Mouse (Mus musculus): ENCODE results near the gene Polr3h. TPM values are rescaled to one million over a fixed set of nuclear protein-coding genes. Genes with fewer than 3 reads are reported as not detected.

Gene Polr3h
- polyA plus RNA-seq, 2 experiments, result 25.0 to 71.6 TPM

DNA sequence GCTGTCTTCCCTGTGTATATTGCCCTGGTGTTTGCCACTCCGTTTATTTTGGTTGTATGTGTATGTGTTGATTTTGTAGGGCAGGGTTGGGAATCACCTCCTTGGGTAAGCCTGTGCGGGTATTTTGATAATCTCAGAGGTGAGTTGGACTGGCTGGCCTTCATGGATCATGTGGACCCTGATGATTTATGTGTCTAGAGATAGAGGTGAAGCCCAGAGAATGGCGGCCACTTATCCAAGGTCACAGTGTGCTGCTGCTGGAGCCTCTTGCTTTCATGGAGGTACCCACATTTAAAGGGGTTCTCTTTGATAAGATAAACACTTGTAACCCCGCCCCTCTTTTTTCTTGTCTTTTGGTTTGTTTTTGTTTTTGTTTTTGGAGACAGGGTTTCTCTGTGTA is 13.7 kb upstream of the Polr3h start:
- H3K36me3 ChIP-seq (ENCODE audit: control insufficient read depth, insufficient read depth, low read length), result no peaks in the 10 kb centered on the region
- H3K27ac ChIP-seq (replicated peaks; ENCODE audit: low read depth, low read length), result no peak overlapping the region
- WGBS, result 88% methylated on average over 4 of the region's 4 CpGs
- DNase-seq (ENCODE audit: low spot score), result no peak
- no peak for ATAC-seq (ENCODE audit: low FRiP score, low read depth)
- no peak for TF ChIP-seq POLR2A (IDR thresholded peaks at IDR 0.05; ENCODE audit: borderline replicate concordance, extremely low read depth, insufficient read depth, insufficient read length)
- no peak overlapping the region for H3K4me2 ChIP-seq (replicated peaks; ENCODE audit: low read depth, low read length, severe bottlenecking)
- no peak overlapping the region for H3K9ac ChIP-seq (ENCODE audit: low read depth, low read length, severe bottlenecking)
- no peaks in the 10 kb centered on the region for H3K27me3 ChIP-seq (ENCODE audit: control insufficient read depth, insufficient read depth, low read length)
- H3K9me3 ChIP-seq (ENCODE audit: control insufficient read depth, low read length), result no peaks in the 10 kb centered on the region
- H3K4me1 ChIP-seq (ENCODE audit: control insufficient read depth, insufficient read depth, low read length), result peaks cover 15% of the 10 kb centered on the region
- H3K4me3 ChIP-seq (replicated peaks; ENCODE audit: low read length), result no peak overlapping the region

DNA sequence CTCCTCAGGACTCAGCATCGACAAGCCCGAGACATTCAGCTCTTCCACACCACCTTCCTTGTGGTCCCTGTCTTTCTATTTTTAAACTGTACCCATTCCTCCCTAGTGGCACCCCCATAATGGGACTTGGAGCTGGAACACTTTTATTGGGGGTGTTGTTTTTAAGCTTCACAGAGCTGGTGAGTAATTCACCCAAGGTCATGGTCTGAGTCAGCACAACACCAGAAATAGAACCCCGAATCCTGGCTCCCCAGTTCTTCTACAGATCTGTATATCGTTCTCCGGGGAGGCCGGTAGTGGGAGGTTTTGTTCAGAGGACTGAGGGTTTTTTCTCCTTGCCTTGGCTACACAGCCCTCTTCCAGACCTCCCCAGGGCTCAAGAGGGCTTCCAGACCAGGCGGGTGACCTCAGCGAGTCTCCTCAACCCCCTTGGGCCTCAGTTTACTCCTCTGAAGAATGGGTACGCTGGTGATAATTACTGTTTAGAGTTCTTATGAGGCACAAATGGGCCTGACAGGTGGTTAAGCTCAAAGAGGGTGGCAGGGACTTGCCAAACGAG is 13.2 kb upstream of the Polr3h start:
- ATAC-seq (ENCODE audit: low FRiP score, low read depth) (no peak), DNase-seq (ENCODE audit: low spot score) (no peak)
- H3K36me3 ChIP-seq (ENCODE audit: control insufficient read depth, insufficient read depth, low read length), result no peaks in the 10 kb centered on the region
- no peaks in the 10 kb centered on the region for H3K9me3 ChIP-seq (ENCODE audit: control insufficient read depth, low read length)
- no peaks in the 10 kb centered on the region for H3K27me3 ChIP-seq (ENCODE audit: control insufficient read depth, insufficient read depth, low read length)
- H3K4me1 ChIP-seq (ENCODE audit: control insufficient read depth, insufficient read depth, low read length), result peaks cover 15% of the 10 kb centered on the region
- H3K9ac ChIP-seq (ENCODE audit: low read depth, low read length, severe bottlenecking), result no peak overlapping the region
- H3K27ac ChIP-seq (replicated peaks; ENCODE audit: low read depth, low read length), result no peak overlapping the region
- no peak overlapping the region for H3K4me3 ChIP-seq (replicated peaks; ENCODE audit: low read length)
- WGBS, result 87% methylated on average over 10 of the region's 10 CpGs
- H3K4me2 ChIP-seq (replicated peaks; ENCODE audit: low read depth, low read length, severe bottlenecking), result no peak overlapping the region
- no peak for TF ChIP-seq POLR2A (IDR thresholded peaks at IDR 0.05; ENCODE audit: borderline replicate concordance, extremely low read depth, insufficient read depth, insufficient read length)

DNA sequence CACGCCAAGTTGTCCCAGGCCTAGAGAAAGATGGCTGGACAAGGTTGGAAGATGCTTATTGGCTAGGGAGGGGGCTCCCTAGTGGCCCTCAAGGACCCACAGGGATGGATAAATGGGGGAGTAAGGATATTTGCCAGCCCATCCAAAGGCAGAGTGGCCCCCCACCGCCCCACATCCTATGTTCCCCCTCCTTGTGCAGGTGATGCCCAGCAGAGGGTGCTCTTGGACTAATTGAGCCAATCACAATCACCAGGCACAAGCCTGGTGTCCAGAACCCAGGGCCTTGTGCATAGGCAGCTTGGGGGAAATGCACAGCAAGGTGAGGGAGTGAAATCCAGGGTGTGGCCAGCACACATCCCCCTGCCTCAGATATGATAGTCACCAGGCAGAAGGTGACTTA is 12.2 kb upstream of the Polr3h start:
- H3K27me3 ChIP-seq (ENCODE audit: control insufficient read depth, insufficient read depth, low read length), result no peaks in the 10 kb centered on the region
- no peaks in the 10 kb centered on the region for H3K36me3 ChIP-seq (ENCODE audit: control insufficient read depth, insufficient read depth, low read length)
- ATAC-seq (ENCODE audit: low FRiP score, low read depth), result no peak; the same call in 1 of the 2 replicates
- H3K4me3 ChIP-seq (replicated peaks; ENCODE audit: low read length), result no peak overlapping the region
- no peaks in the 10 kb centered on the region for H3K9me3 ChIP-seq (ENCODE audit: control insufficient read depth, low read length)
- H3K9ac ChIP-seq (ENCODE audit: low read depth, low read length, severe bottlenecking), result no peak overlapping the region
- H3K27ac ChIP-seq (replicated peaks; ENCODE audit: low read depth, low read length), result no peak overlapping the region
- H3K4me2 ChIP-seq (replicated peaks; ENCODE audit: low read depth, low read length, severe bottlenecking), result no peak overlapping the region
- DNase-seq (ENCODE audit: low spot score), result no peak
- peaks cover 15% of the 10 kb centered on the region for H3K4me1 ChIP-seq (ENCODE audit: control insufficient read depth, insufficient read depth, low read length)
- TF ChIP-seq POLR2A (IDR thresholded peaks at IDR 0.05; ENCODE audit: borderline replicate concordance, extremely low read depth, insufficient read depth, insufficient read length), result no peak
- WGBS, result 38% methylated on average over 2 of the region's 2 CpGs

DNA sequence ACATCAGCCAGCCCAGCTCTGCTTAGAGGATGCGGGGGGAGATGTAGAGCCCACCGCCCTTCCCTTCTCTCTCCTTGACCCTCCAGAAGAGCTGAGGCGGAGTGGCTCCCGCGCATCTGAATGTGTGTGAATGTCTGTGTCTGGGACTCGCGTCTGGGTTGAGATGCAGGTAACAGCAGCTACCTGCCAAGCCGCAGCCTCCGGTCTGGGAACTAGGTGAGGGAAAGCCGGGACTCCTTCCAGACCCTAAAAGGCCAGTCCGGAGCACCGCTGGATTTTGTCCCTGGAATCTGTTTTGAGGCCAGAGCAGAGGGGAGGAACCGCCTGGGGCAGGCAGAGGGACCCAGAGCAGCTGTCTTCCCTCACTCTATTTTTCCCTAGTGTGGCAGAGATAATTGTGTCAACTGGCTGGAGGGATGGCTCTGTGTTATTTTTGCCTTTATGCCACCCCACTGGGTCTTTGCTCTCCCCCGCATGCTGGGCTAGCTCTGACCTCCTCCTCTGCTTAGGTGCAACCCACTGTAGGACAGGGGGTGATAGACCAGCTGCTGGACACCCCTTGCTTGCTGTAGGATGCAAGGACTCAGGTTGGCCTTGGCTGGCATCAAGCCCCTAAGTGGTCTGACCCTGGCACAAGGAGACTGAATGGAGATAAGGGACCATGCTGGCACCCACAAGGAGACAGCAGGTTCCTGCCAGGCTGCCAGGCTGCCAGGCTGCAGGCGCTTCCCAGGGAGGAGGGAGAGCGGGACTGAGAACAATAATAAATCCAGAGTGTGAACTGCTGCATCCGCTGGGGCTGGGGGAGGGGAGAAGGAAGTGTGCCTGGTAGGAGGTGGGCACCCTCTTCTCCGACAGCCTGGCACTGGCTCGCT is 11.3 kb upstream of the Polr3h start:
- no peaks in the 10 kb centered on the region for H3K9me3 ChIP-seq (ENCODE audit: control insufficient read depth, low read length)
- DNase-seq (ENCODE audit: low spot score), result no peak
- peaks cover 15% of the 10 kb centered on the region for H3K4me1 ChIP-seq (ENCODE audit: control insufficient read depth, insufficient read depth, low read length)
- H3K36me3 ChIP-seq (ENCODE audit: control insufficient read depth, insufficient read depth, low read length), result no peaks in the 10 kb centered on the region
- WGBS, result 7% methylated on average over 17 of the region's 19 CpGs
- H3K27ac ChIP-seq (replicated peaks; ENCODE audit: low read depth, low read length), result 0 out of 2 replicates have a peak overlapping the region, but pooled peaks have one; percentile 33
- 0 out of 2 replicates have a peak, but pooled peaks have one; percentile 3 for ATAC-seq (ENCODE audit: low FRiP score, low read depth)
- H3K27me3 ChIP-seq (ENCODE audit: control insufficient read depth, insufficient read depth, low read length), result no peaks in the 10 kb centered on the region
- peak overlapping the region; percentile 72 for H3K4me2 ChIP-seq (replicated peaks; ENCODE audit: low read depth, low read length, severe bottlenecking)
- no peak for TF ChIP-seq POLR2A (IDR thresholded peaks at IDR 0.05; ENCODE audit: borderline replicate concordance, extremely low read depth, insufficient read depth, insufficient read length)
- H3K4me3 ChIP-seq (replicated peaks; ENCODE audit: low read length), result peak overlapping the region; percentile 48
- peak overlapping the region; percentile 61 for H3K9ac ChIP-seq (ENCODE audit: low read depth, low read length, severe bottlenecking)

DNA sequence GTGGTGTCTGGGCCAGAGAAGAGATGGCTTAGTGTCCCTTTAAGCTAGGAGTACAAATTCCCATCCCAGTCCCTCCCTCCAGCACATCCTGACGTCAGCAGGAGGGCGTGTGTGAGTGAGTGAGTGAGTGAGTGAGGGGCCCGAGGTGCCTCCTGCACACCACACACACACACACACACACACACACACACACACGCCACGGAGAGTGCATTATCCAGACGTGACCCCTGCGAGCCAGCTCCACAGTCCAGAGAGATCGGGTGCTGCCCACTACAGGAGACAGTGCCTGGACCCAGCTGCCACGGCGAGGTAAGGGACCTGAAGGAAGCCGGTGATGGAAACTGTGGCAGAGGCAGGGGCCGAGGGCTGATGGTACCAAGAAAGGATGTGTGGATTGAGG is 10.6 kb upstream of the Polr3h start, which contains the start of gene Csdc2:
Gene Csdc2 (plus strand): TSS at position 81 of the 400 bp plus-strand sequence.
- 0 out of 2 replicates have a peak within 1 kb of the TSS, but pooled peaks have one; percentile 33 for H3K27ac ChIP-seq (replicated peaks; ENCODE audit: low read depth, low read length)
- TF ChIP-seq POLR2A (IDR thresholded peaks at IDR 0.05; ENCODE audit: borderline replicate concordance, extremely low read depth, insufficient read depth, insufficient read length), result no peak
- H3K9me3 ChIP-seq (ENCODE audit: control insufficient read depth, low read length), result no peaks in the 10 kb centered on the region
- peak within 1 kb of the TSS; percentile 61 for H3K9ac ChIP-seq (ENCODE audit: low read depth, low read length, severe bottlenecking)
- no peaks in the 10 kb centered on the region for H3K27me3 ChIP-seq (ENCODE audit: control insufficient read depth, insufficient read depth, low read length)
- ATAC-seq (ENCODE audit: low FRiP score, low read depth) (peak; percentile 78), DNase-seq (ENCODE audit: low spot score) (peak; percentile 55)
- H3K4me3 ChIP-seq (replicated peaks; ENCODE audit: low read length), result peak within 1 kb of the TSS; percentile 48
- H3K4me2 ChIP-seq (replicated peaks; ENCODE audit: low read depth, low read length, severe bottlenecking), result peak within 1 kb of the TSS; percentile 72
- peaks cover 15% of the 10 kb centered on the region for H3K4me1 ChIP-seq (ENCODE audit: control insufficient read depth, insufficient read depth, low read length)
- H3K36me3 ChIP-seq (ENCODE audit: control insufficient read depth, insufficient read depth, low read length), result no peaks in the 10 kb centered on the region
- WGBS, result 2% methylated on average over 12 of the region's 12 CpGs

All from limb, embryonic 14.5 days (tissue).